ENCODE assay signal across 10 mouse cellular contexts in genomic region chr7:142564955-142565643, GRCm38 (mm10). TPM values are rescaled to one million over a fixed set of nuclear protein-coding genes. Genes with fewer than 3 reads are reported as not detected.
DNase-seq lines count a peak whose midpoint lies in the region; ATAC-seq lines count a peak whose summit lies in the region.
"Had no signal": no experiment of that assay in that cellular context is flagged by ENCODE, and none has a peak within 500 bp of the region (broad histone marks: within the 10 kb centered on the region; RNA-seq: fewer than 3 reads in every experiment).

No protein-coding gene starts in this region.

- H3K27me3 ChIP-seq in lung, embryonic 15.5 days: no peaks in the 10 kb centered on the region
- no peaks in the 10 kb centered on the region for H3K27me3 ChIP-seq in limb, embryonic 11.5 days (ENCODE audit: control insufficient read depth, insufficient read depth, low read length)
- no peaks in the 10 kb centered on the region for H3K27me3 ChIP-seq in stomach, embryonic 14.5 days (ENCODE audit: control insufficient read depth, insufficient read depth, low read length)

- H3K9ac ChIP-seq in lung, embryonic 15.5 days: no peak overlapping the region
- peak overlapping the region; percentile 17 for H3K9ac ChIP-seq in limb, embryonic 11.5 days (ENCODE audit: low read length)
- H3K9ac ChIP-seq in stomach, embryonic 14.5 days (replicated peaks; ENCODE audit: low read depth, low read length): no peak overlapping the region

- ATAC-seq in lung, embryonic 15.5 days (ENCODE audit: borderline replicate concordance, extremely low read depth, low FRiP score, low TSS enrichment): peak; percentile 6; the same call in 1 of the 2 replicates
- ATAC-seq in limb, embryonic 11.5 days (ENCODE audit: insufficient number of reproducible peaks, low FRiP score, low TSS enrichment, low read depth): no peak
- no peak for ATAC-seq in stomach, embryonic 14.5 days (ENCODE audit: insufficient number of reproducible peaks, insufficient read depth, low FRiP score, low read depth)
- ATAC-seq: midbrain, embryonic 16.5 days had no signal

- DNase-seq in embryo, embryonic 10 days (ENCODE audit: low spot score): peak; percentile 73
- DNase-seq in embryo, embryonic 11 days: no peak
- no peak for DNase-seq in lung, postnatal 14 days
- DNase-seq in limb, embryonic 11.5 days (ENCODE audit: low spot score): no peak
- no peak for DNase-seq in heart, adult 9 months (ENCODE audit: low spot score in 2 of 2)
- no peak for DNase-seq in thymus, postnatal 0 days (ENCODE audit: low spot score)
- DNase-seq: adrenal gland, adult 8-10 months had no signal

- H3K27ac ChIP-seq in lung, embryonic 15.5 days: peak overlapping the region; percentile 38
- peak overlapping the region; percentile 78 for H3K27ac ChIP-seq in limb, embryonic 11.5 days (replicated peaks; ENCODE audit: low read depth, low read length)
- H3K27ac ChIP-seq in stomach, embryonic 14.5 days (ENCODE audit: low read length): peak overlapping the region; percentile 58; the same call in 1 of the 2 replicates

- peaks cover 67% of the 10 kb centered on the region for H3K4me1 ChIP-seq in lung, embryonic 15.5 days
- H3K4me1 ChIP-seq in limb, embryonic 11.5 days (ENCODE audit: control insufficient read depth, insufficient read depth, low read length): peaks cover 72% of the 10 kb centered on the region
- peaks cover 71% of the 10 kb centered on the region for H3K4me1 ChIP-seq in stomach, embryonic 14.5 days (ENCODE audit: control insufficient read depth, insufficient read depth, low read length)

- H3K4me3 ChIP-seq in lung, embryonic 15.5 days: no peak overlapping the region
- no peak overlapping the region for H3K4me3 ChIP-seq in limb, embryonic 11.5 days (ENCODE audit: low read depth, low read length)
- no peak overlapping the region for H3K4me3 ChIP-seq in stomach, embryonic 14.5 days (ENCODE audit: low read depth, low read length)

- no peak overlapping the region for H3K4me2 ChIP-seq in lung, embryonic 15.5 days
- H3K4me2 ChIP-seq in limb, embryonic 11.5 days (ENCODE audit: low read depth, severe bottlenecking): no peak overlapping the region
- no peak overlapping the region for H3K4me2 ChIP-seq in stomach, embryonic 14.5 days (replicated peaks; ENCODE audit: low read depth, low read length)

- H3K36me3 ChIP-seq in lung, embryonic 15.5 days: no peaks in the 10 kb centered on the region
- no peaks in the 10 kb centered on the region for H3K36me3 ChIP-seq in limb, embryonic 11.5 days (ENCODE audit: control insufficient read depth, insufficient read depth, low read length)
- no peaks in the 10 kb centered on the region for H3K36me3 ChIP-seq in stomach, embryonic 14.5 days (ENCODE audit: control insufficient read depth, insufficient read depth, low read length)

- no peaks in the 10 kb centered on the region for H3K9me3 ChIP-seq in lung, embryonic 15.5 days
- no peaks in the 10 kb centered on the region for H3K9me3 ChIP-seq in limb, embryonic 11.5 days (ENCODE audit: control insufficient read depth, low read length)
- H3K9me3 ChIP-seq in stomach, embryonic 14.5 days (ENCODE audit: control insufficient read depth, low read depth, low read length): no peaks in the 10 kb centered on the region

- 31% methylated on average over 11 of the region's 11 CpGs for WGBS in lung, embryonic 15.5 days
- WGBS in limb, embryonic 11.5 days: 16% methylated on average over 11 of the region's 11 CpGs
- WGBS in stomach, embryonic 14.5 days: 27% methylated on average over 11 of the region's 11 CpGs

RNA-seq across cellular contexts. Expression of gene Mrpl23, which starts 32.6 kb away (rescaled TPM):
- 22.8 and 28.3 TPM in 2 replicates for polyA plus RNA-seq in lung, embryonic 15.5 days (2015; fragmentation: Nextera tagmentation; extraction: Ambion mirVana)
- polyA plus RNA-seq in limb, embryonic 11.5 days (2014; fragmentation: Nextera tagmentation; extraction: Ambion mirVana): 17.8 and 19.7 TPM in 2 replicates
- 32.6 and 35.6 TPM in 2 replicates for polyA plus RNA-seq in stomach, embryonic 14.5 days (2014; fragmentation: Nextera tagmentation; extraction: Ambion mirVana)
- 20.1 and 20.7 TPM in 2 replicates for polyA plus RNA-seq in thymus, postnatal 0 days (2015; fragmentation: Nextera tagmentation; extraction: Ambion mirVana)
